Mouse (Mus musculus) stomach, embryonic 14.5 days (tissue): ENCODE measurements around the gene Rpl10a. TPM values are rescaled to one million over a fixed set of nuclear protein-coding genes. Genes with fewer than 3 reads are reported as not detected.

ENCODE experiments used
- ATAC-seq: fragments of 200-750 bp; cut with Nextera tagmentation; 2 replicates; pipeline ENCODE4 v1.8.0; 2017; ENCODE audit warnings: low read depth, moderate TSS enrichment; ENCODE audit not compliant: insufficient number of reproducible peaks, insufficient read depth, low FRiP score
- H3K27ac ChIP-seq: fragments of 300-500 bp; sonication (generic); 2 replicates; pipeline ENCODE4 v1.5.1; 2014; ENCODE audit warnings: mild to moderate bottlenecking, low read length, moderate library complexity, mixed read lengths
- H3K27me3 ChIP-seq: fragments of 300-500 bp; sonication (generic); 2 replicates; pipeline ENCODE4 v1.6.1; 2014; ENCODE audit warnings: low read length, control low read depth, mixed read lengths; ENCODE audit not compliant: control insufficient read depth, insufficient read depth
- H3K36me3 ChIP-seq: fragments of 300-500 bp; sonication (generic); 2 replicates; pipeline ENCODE4 v1.6.1; 2014; ENCODE audit warnings: mild to moderate bottlenecking, control low read depth, low read length, moderate library complexity, mixed read lengths; ENCODE audit not compliant: control insufficient read depth, insufficient read depth
- H3K4me1 ChIP-seq: fragments of 300-500 bp; sonication (generic); 2 replicates; pipeline ENCODE4 v1.6.1; 2014; ENCODE audit warnings: low read length, control low read depth, mixed read lengths; ENCODE audit not compliant: control insufficient read depth, insufficient read depth
- H3K4me2 ChIP-seq: fragments of 300-500 bp; sonication (generic); replicated peaks from 2 replicates; pipeline ENCODE4 v1.6.1; 2014; ENCODE audit warnings: low read depth, low read length, control low read depth
- H3K4me3 ChIP-seq: fragments of 300-500 bp; sonication (generic); 2 replicates; pipeline ENCODE4 v1.5.1; 2014; ENCODE audit warnings: low read depth, low read length, control low read depth
- H3K9ac ChIP-seq: fragments of 300-500 bp; sonication (generic); replicated peaks from 2 replicates; pipeline ENCODE4 v1.6.1; 2014; ENCODE audit warnings: low read depth, mild to moderate bottlenecking, control low read depth, low read length, moderate library complexity, mixed read lengths
- H3K9me3 ChIP-seq: fragments of 300-500 bp; sonication (generic); 2 replicates; pipeline ENCODE4 v1.6.1; 2016; ENCODE audit warnings: low read depth, low read length, control low read depth; ENCODE audit not compliant: control insufficient read depth
- WGBS: fragments of 180-500 bp; shearing (Covaris S2); extraction: QIAGEN DNeasy Blood & Tissue Kit; methylation state at CpG from one replicate; pipeline ENCODE4 v1.1.7; 2014; 5-methylcytosine and 5-hydroxymethylcytosine counted together
- polyA plus RNA-seq: library from polyadenylated mRNA; unstranded; fragments of >200 nt; fragmentation: Nextera tagmentation; extraction: Ambion mirVana; gene quantifications from 2 replicates; pipeline ENCODE4 v1.2.1, GENCODE M21; 2014

Gene Rpl10a
- polyA plus RNA-seq, 1 experiment from 2014 or later = 911 TPM

DNA sequence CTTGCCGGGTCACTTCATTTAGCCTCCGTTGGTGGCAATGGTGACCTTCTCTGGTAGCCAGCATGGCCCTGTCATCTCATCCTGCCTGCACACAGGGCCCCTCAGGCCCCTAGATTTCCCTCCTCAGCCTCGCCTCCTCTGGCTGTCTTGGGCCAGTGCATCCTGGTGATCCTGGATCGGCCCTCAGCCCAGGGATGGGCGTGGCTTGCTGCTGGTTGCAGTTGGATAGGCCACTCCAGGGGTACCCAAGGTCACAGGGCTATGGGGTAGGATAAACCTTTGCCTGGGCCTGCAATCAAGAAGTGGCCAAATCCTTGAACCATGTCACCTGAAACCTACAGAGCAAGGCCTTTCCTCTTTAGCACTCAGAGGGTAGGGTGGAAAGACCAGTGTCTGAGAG is 41.3 kb upstream of the Rpl10a start:
- WGBS = 53% methylated on average over 5 of the region's 5 CpGs
- Histone ChIP-seq H3K4me1 (peaks cover 12% of the 10 kb centered on the region; the same call in 1 of the 2 replicates), H3K27me3 (no peaks in the 10 kb centered on the region), H3K4me3 (no peak overlapping the region), H3K9me3 (no peaks in the 10 kb centered on the region), H3K27ac (no peak overlapping the region), H3K9ac (no peak overlapping the region), H3K4me2 (no peak overlapping the region), H3K36me3 (no peaks in the 10 kb centered on the region; the same call in 1 of the 2 replicates)
- no peak for ATAC-seq

GRCm38 (mm10) chr17:28287578-28287977 is 40.7 kb upstream of the Rpl10a start:
- no peak overlapping the region for H3K4me2 ChIP-seq
- H3K9me3 ChIP-seq = no peaks in the 10 kb centered on the region
- H3K9ac ChIP-seq = no peak overlapping the region
- H3K27me3 ChIP-seq = no peaks in the 10 kb centered on the region
- no peak overlapping the region for H3K27ac ChIP-seq
- ATAC-seq = no peak
- H3K4me3 ChIP-seq = no peak overlapping the region
- peaks cover 12% of the 10 kb centered on the region; the same call in 1 of the 2 replicates for H3K4me1 ChIP-seq
- 72% methylated on average over 8 of the region's 8 CpGs for WGBS
- no peaks in the 10 kb centered on the region; the same call in 1 of the 2 replicates for H3K36me3 ChIP-seq

DNA sequence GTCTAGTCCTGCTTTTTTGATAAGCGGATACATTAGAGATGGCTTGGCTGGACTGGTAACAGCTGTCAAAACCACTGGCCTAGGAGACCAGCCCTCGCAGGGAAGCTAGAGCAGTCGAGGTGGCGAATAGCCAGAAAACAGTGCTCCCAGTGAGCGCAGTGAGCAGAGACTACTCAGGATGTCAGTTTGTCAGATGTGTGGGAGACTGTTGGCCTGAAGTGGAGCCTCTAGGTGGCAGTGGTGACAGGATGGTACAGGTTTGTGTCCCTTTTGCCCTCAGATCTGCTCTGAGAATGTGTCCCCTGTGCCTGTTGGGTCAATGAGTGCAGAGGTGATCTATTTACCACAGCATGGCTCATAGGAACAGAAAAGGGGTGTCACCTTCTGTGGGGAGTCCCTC is 40.3 kb upstream of the Rpl10a start:
- Histone ChIP-seq H3K9ac (no peak overlapping the region), H3K4me2 (no peak overlapping the region), H3K4me3 (no peak overlapping the region), H3K9me3 (no peaks in the 10 kb centered on the region), H3K4me1 (peaks cover 12% of the 10 kb centered on the region; the same call in 1 of the 2 replicates), H3K27ac (no peak overlapping the region), H3K27me3 (no peaks in the 10 kb centered on the region), H3K36me3 (no peaks in the 10 kb centered on the region; the same call in 1 of the 2 replicates)
- no peak for ATAC-seq
- 60% methylated on average over 5 of the region's 5 CpGs for WGBS

DNA sequence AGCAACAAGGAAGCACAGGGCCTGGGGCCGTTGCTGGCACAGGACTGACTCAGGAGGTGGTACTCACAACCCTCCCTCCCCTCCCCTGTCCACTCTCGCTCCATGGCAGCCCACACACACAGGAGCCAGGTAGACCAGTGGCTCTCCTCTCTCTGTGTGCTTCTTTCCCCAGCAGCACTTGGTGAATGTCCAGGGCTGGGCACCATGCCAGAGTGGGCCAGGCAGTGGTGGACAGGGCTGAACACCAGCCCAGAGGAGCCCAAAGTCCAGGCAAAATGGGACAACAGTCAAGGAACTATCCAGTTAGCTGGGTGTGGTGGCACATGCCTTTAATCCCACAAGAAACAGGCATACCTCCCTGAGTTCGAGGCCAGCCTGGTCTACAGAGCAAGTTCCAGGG is 38.0 kb upstream of the Rpl10a start:
- no peaks in the 10 kb centered on the region for H3K9me3 ChIP-seq
- H3K36me3 ChIP-seq = no peaks in the 10 kb centered on the region; the same call in 1 of the 2 replicates
- no peak overlapping the region for H3K4me3 ChIP-seq
- no peaks in the 10 kb centered on the region for H3K27me3 ChIP-seq
- H3K27ac ChIP-seq = no peak overlapping the region; the same call in 1 of the 2 replicates
- H3K4me1 ChIP-seq = peaks cover 14% of the 10 kb centered on the region; the same call in 1 of the 2 replicates
- ATAC-seq = no peak
- 72% methylated on average over 3 of the region's 3 CpGs for WGBS
- no peak overlapping the region for H3K4me2 ChIP-seq
- H3K9ac ChIP-seq = no peak overlapping the region

DNA sequence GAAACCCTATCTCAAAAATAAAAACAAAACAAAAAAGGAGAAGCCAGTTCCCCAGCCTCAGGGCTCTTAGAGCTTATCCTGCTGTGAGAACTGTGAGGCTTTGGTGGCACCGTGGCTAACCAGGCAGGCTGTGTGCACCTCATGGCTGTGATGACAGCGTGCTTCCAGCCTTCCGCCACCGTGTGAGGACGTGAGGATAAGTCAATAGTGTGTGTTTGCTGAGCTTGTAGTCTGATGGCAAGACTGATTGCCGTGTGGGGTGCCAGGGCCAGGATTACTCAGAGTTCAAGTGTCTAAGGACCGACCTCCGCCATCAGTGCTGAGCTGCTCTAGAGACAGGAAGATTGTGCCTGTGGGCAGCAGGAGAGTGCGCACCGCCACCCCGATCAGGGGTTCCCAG is 37.6 kb upstream of the Rpl10a start:
- no peak overlapping the region for H3K4me3 ChIP-seq
- H3K4me2 ChIP-seq = no peak overlapping the region
- peaks cover 15% of the 10 kb centered on the region; the same call in 1 of the 2 replicates for H3K4me1 ChIP-seq
- peak; percentile 24; the same call in 1 of the 2 replicates for ATAC-seq
- no peak overlapping the region for H3K9ac ChIP-seq
- H3K9me3 ChIP-seq = no peaks in the 10 kb centered on the region
- no peaks in the 10 kb centered on the region for H3K27me3 ChIP-seq
- H3K36me3 ChIP-seq = no peaks in the 10 kb centered on the region; the same call in 1 of the 2 replicates
- H3K27ac ChIP-seq = no peak overlapping the region; the same call in 1 of the 2 replicates
- WGBS = 66% methylated on average over 11 of the region's 11 CpGs

- 77% methylated on average over 7 of the region's 7 CpGs for WGBS
- H3K27me3 ChIP-seq = no peaks in the 10 kb centered on the region
- H3K4me3 ChIP-seq = no peak overlapping the region
- no peak overlapping the region for H3K27ac ChIP-seq
- no peaks in the 10 kb centered on the region for H3K9me3 ChIP-seq
- H3K4me1 ChIP-seq = peaks cover 15% of the 10 kb centered on the region; the same call in 1 of the 2 replicates
- ATAC-seq = no peak
- no peak overlapping the region for H3K4me2 ChIP-seq
- no peaks in the 10 kb centered on the region; the same call in 1 of the 2 replicates for H3K36me3 ChIP-seq
- H3K9ac ChIP-seq = no peak overlapping the region
Measured at GRCm38 (mm10) chr17:28291346-28291745, 36.9 kb upstream of the Rpl10a start.

GRCm38 (mm10) chr17:28293716-28294115 is 34.6 kb upstream of the Rpl10a start:
- Histone ChIP-seq H3K9me3 (no peaks in the 10 kb centered on the region), H3K4me3 (no peak overlapping the region), H3K9ac (no peak overlapping the region), H3K36me3 (peaks cover 4% of the 10 kb centered on the region; the same call in 1 of the 2 replicates), H3K27me3 (no peaks in the 10 kb centered on the region), H3K27ac (no peak overlapping the region), H3K4me1 (peaks cover 10% of the 10 kb centered on the region; the same call in 1 of the 2 replicates), H3K4me2 (no peak overlapping the region)
- ATAC-seq = no peak
- WGBS = 70% methylated on average over 4 of the region's 4 CpGs

GRCm38 (mm10) chr17:28294449-28295333 is 33.6 kb upstream of the Rpl10a start:
- Histone ChIP-seq H3K4me1 (peaks cover 17% of the 10 kb centered on the region), H3K27me3 (no peaks in the 10 kb centered on the region), H3K4me2 (no peak overlapping the region), H3K9ac (no peak overlapping the region), H3K4me3 (no peak overlapping the region), H3K27ac (peak overlapping the region; percentile 52; the same call in 1 of the 2 replicates), H3K9me3 (no peaks in the 10 kb centered on the region), H3K36me3 (peaks cover 6% of the 10 kb centered on the region)
- WGBS = 60% methylated on average over 17 of the region's 17 CpGs
- ATAC-seq = 0 out of 2 replicates have a peak, but pooled peaks have one; percentile 12
